Mouse (Mus musculus): Measurements from ENCODE around the gene Dmxl2. TPM values are rescaled to one million over a fixed set of nuclear protein-coding genes. Genes with fewer than 3 reads are reported as not detected.
A peak's percentile ranks its signal among the peaks of the same experiment; 100 is the strongest.

Gene Dmxl2
- polyA plus RNA-seq, 1 experiment from 2014 or later, result 65.4 TPM

DNA sequence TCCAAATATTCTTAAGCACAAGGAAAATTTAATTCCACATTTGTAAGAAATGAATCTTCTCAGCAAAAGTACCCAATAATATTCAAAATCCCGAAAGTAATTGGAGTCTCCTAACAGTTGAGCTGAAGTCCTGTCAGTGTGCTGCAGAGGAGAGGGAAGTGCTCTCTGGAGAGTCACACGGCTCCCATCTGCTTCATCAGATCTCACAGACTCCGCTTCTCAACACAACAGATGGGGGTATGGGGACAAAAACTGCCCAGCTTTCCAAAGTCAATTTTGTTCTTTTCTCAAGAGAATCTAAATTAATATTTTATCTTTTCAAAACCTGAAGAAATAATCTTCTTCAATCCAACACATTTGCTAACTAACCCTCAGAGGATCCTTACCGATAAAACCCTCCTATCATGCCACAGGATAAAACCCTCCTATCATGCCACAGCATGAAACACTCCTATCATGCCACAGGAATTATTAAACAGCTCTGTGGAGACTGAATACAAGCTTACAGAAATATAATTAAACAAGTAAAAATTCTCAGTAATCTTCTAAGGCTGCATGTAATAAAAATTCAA is 37.9 kb downstream of the Dmxl2 start:
- Histone ChIP-seq H3K4me3 (ENCODE audit: low read length) (no peak overlapping the region), H3K27me3 (replicated peaks; ENCODE audit: control insufficient read depth, insufficient read depth, low read length) (no peaks in the 10 kb centered on the region), H3K9me3 (ENCODE audit: control insufficient read depth, low read length) (no peaks in the 10 kb centered on the region), H3K4me2 (ENCODE audit: low read length) (no peak overlapping the region), H3K9ac (ENCODE audit: low read depth, low read length) (no peak overlapping the region), H3K27ac (ENCODE audit: low read depth, low read length) (no peak overlapping the region), H3K36me3 (ENCODE audit: control insufficient read depth, insufficient read depth, low read length) (0 out of 2 replicates have a peak, but pooled peaks cover 2% of the 10 kb centered on the region), H3K4me1 (ENCODE audit: control insufficient read depth, insufficient read depth, low read depth, low read length) (no peaks in the 10 kb centered on the region)
- no peak for ATAC-seq
- 58% methylated on average over 4 of the region's 4 CpGs for WGBS

DNA sequence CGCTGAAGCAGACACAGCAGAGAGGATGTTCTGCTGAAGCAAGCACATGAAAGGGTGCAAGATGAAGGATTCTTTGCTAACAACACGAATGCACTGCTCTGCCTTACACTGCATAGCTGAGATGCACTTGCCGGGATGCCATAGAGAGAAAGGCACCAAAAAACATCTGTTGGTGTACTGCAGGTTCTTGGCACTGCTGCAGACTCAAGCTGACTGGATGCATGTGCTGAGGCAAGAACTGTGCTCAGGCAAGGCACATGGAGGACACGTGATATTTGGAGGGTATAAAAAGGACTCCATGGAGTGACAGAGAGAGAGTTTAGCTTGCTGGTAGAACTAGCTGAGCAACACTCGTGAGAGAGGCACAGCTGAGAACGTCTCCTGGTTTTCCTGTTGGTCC is 62.4 kb downstream of the Dmxl2 start:
- no peak overlapping the region for H3K4me2 ChIP-seq (ENCODE audit: low read length)
- no peaks in the 10 kb centered on the region for H3K27me3 ChIP-seq (replicated peaks; ENCODE audit: control insufficient read depth, insufficient read depth, low read length)
- peaks cover under 1% of the 10 kb centered on the region; the same call in 1 of the 2 replicates for H3K36me3 ChIP-seq (ENCODE audit: control insufficient read depth, insufficient read depth, low read length)
- no peak overlapping the region for H3K4me3 ChIP-seq (ENCODE audit: low read length)
- no peaks in the 10 kb centered on the region for H3K9me3 ChIP-seq (ENCODE audit: control insufficient read depth, low read length)
- H3K4me1 ChIP-seq (ENCODE audit: control insufficient read depth, insufficient read depth, low read depth, low read length), result no peaks in the 10 kb centered on the region
- ATAC-seq, result no peak
- H3K27ac ChIP-seq (ENCODE audit: low read depth, low read length), result no peak overlapping the region
- no peak overlapping the region for H3K9ac ChIP-seq (ENCODE audit: low read depth, low read length)
- WGBS, result 83% methylated on average over 6 of the region's 6 CpGs

DNA sequence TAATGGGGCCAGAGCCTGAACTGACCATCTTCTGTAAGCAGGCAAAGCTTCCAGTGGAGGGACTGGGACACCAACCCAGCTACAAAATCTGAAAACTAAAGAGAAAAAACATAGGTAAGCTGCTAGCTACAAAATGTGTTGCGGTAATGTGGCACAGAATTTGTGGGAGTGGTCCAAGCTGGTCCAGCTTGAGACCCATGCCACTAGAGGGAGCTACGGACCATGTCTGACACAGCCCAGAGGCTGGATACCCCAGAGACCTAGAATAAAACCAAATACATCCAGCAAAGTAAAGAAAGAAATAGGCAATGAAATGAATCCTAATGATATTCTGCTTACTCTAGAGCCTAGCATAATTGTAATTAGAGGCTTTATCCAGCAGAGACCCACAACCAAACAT is 63.2 kb downstream of the Dmxl2 start:
- no peak overlapping the region for H3K4me3 ChIP-seq (ENCODE audit: low read length)
- no peaks in the 10 kb centered on the region for H3K9me3 ChIP-seq (ENCODE audit: control insufficient read depth, low read length)
- no peak overlapping the region for H3K4me2 ChIP-seq (ENCODE audit: low read length)
- H3K27me3 ChIP-seq (replicated peaks; ENCODE audit: control insufficient read depth, insufficient read depth, low read length), result no peaks in the 10 kb centered on the region
- no peaks in the 10 kb centered on the region; the same call in 1 of the 2 replicates for H3K36me3 ChIP-seq (ENCODE audit: control insufficient read depth, insufficient read depth, low read length)
- no peaks in the 10 kb centered on the region for H3K4me1 ChIP-seq (ENCODE audit: control insufficient read depth, insufficient read depth, low read depth, low read length)
- no peak overlapping the region for H3K27ac ChIP-seq (ENCODE audit: low read depth, low read length)
- ATAC-seq, result peak; percentile 61; the same call in 1 of the 2 replicates
- 26% methylated on average over 2 of the region's 2 CpGs for WGBS
- no peak overlapping the region for H3K9ac ChIP-seq (ENCODE audit: low read depth, low read length)

DNA sequence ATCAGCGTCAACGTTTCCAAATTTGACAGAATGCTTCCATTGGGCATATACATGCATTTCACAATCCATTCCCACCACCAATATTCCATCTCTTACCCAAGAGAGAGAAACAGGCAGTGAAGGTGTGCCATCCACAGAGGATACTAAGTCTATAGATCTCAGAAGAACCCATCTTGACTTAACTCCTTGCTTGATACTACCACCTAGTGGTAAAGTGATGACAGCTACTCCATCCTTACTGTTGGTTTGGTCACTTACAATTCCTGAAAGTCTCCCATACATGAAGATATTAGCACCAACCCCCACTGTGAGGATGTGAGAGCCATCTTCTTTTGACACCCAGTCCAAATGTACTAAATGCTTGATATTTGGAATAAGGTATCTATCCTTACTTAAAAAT is 85.2 kb downstream of the Dmxl2 start:
- Histone ChIP-seq H3K27ac (ENCODE audit: low read depth, low read length) (no peak overlapping the region), H3K4me2 (ENCODE audit: low read length) (no peak overlapping the region), H3K36me3 (ENCODE audit: control insufficient read depth, insufficient read depth, low read length) (peaks cover 26% of the 10 kb centered on the region), H3K9ac (ENCODE audit: low read depth, low read length) (no peak overlapping the region), H3K27me3 (replicated peaks; ENCODE audit: control insufficient read depth, insufficient read depth, low read length) (no peaks in the 10 kb centered on the region), H3K9me3 (ENCODE audit: control insufficient read depth, low read length) (no peaks in the 10 kb centered on the region), H3K4me1 (ENCODE audit: control insufficient read depth, insufficient read depth, low read depth, low read length) (no peaks in the 10 kb centered on the region), H3K4me3 (ENCODE audit: low read length) (no peak overlapping the region)
- WGBS, result 91% methylated on average over 2 of the region's 2 CpGs
- ATAC-seq, result no peak

DNA sequence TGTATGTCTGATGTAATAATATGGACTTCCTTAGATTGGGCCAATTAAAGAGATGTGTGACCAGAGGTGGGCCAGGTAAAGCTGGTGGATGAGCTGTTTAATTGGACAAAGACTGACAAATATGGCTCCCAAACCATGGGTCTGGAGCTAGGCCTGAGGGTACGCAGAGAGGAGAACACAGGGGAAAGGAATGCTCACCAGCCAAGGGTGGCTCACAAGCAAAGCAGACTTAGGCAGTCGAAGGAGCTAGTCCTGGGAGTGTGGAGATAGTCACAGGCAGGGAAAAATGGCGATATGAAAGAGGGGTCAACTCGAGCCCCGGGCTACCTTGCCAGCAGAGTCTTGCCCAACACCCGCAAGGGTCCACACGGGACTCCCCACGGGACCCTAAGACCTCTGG is 144.7 kb downstream of the Dmxl2 start:
- Histone ChIP-seq H3K4me2 (ENCODE audit: low read length) (no peak overlapping the region), H3K36me3 (ENCODE audit: control insufficient read depth, insufficient read depth, low read length) (no peaks in the 10 kb centered on the region), H3K9ac (ENCODE audit: low read depth, low read length) (no peak overlapping the region), H3K4me1 (ENCODE audit: control insufficient read depth, insufficient read depth, low read depth, low read length) (no peaks in the 10 kb centered on the region), H3K4me3 (ENCODE audit: low read length) (no peak overlapping the region), H3K27ac (ENCODE audit: low read depth, low read length) (no peak overlapping the region), H3K9me3 (ENCODE audit: control insufficient read depth, low read length) (no peaks in the 10 kb centered on the region), H3K27me3 (replicated peaks; ENCODE audit: control insufficient read depth, insufficient read depth, low read length) (no peaks in the 10 kb centered on the region)
- WGBS, result 98% methylated on average over 5 of the region's 8 CpGs
- ATAC-seq, result no peak

DNA sequence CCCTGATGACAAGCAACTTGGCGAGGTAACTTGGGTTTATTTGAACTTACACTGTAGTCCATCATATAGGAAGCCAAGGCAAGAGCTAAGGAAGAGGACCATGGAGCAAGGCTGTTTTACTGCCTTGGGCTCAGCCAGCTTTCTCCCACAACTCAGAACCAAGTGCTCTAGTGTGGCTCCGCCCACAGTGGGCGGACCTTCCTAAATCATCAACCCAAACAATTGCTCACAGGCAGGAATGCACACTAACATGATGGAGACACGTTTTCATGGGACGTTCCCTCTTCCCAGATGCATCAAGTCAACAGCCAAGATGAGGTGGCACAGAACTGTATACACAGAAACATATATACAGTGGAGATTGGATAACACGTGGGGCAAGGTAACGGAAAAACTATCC is 159.4 kb downstream of the Dmxl2 start:
- Histone ChIP-seq H3K4me1 (ENCODE audit: control insufficient read depth, insufficient read depth, low read depth, low read length) (no peaks in the 10 kb centered on the region), H3K27ac (ENCODE audit: low read depth, low read length) (no peak overlapping the region), H3K9ac (ENCODE audit: low read depth, low read length) (no peak overlapping the region), H3K4me3 (ENCODE audit: low read length) (no peak overlapping the region), H3K4me2 (ENCODE audit: low read length) (no peak overlapping the region), H3K27me3 (replicated peaks; ENCODE audit: control insufficient read depth, insufficient read depth, low read length) (no peaks in the 10 kb centered on the region), H3K36me3 (ENCODE audit: control insufficient read depth, insufficient read depth, low read length) (no peaks in the 10 kb centered on the region), H3K9me3 (ENCODE audit: control insufficient read depth, low read length) (no peaks in the 10 kb centered on the region)
- ATAC-seq, result no peak
- 75% methylated on average over 7 of the region's 7 CpGs for WGBS

DNA sequence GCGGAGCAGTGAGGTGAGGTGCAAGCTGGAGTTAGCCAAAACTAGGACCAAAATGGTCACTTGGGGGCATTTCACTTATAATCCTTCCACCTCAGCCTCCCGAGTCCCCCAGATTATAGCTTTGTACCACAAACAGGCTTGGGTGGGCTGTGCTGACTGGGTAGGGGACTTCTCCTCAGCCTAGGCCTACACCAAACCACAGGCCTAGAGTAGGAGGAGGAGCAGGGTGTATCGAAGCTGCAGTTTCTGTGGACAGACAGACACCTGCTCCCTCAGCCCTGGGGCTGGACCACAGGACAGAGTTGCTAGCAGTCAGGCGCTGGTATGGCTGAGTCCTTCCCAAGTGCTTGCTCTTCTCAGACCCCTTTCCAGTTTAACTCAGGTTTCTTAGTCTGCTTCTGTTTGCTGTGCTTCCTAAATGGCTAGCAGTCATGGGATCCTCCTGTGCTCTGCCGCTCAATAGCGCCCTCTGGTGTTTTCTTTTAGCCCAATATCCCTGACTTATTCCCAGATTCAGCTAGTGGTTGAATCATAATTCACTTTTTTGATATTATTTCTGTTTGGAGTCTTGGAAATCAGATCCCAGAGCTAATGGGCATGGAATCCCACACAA is 164.8 kb downstream of the Dmxl2 start:
- Histone ChIP-seq H3K4me1 (ENCODE audit: control insufficient read depth, insufficient read depth, low read depth, low read length) (no peaks in the 10 kb centered on the region; the same call in 1 of the 2 replicates), H3K4me2 (ENCODE audit: low read length) (no peak overlapping the region), H3K36me3 (ENCODE audit: control insufficient read depth, insufficient read depth, low read length) (no peaks in the 10 kb centered on the region), H3K4me3 (ENCODE audit: low read length) (no peak overlapping the region), H3K27me3 (replicated peaks; ENCODE audit: control insufficient read depth, insufficient read depth, low read length) (no peaks in the 10 kb centered on the region), H3K9me3 (ENCODE audit: control insufficient read depth, low read length) (no peaks in the 10 kb centered on the region), H3K9ac (ENCODE audit: low read depth, low read length) (no peak overlapping the region), H3K27ac (ENCODE audit: low read depth, low read length) (no peak overlapping the region)
- 53% methylated on average over 6 of the region's 6 CpGs for WGBS
- no peak for ATAC-seq

DNA sequence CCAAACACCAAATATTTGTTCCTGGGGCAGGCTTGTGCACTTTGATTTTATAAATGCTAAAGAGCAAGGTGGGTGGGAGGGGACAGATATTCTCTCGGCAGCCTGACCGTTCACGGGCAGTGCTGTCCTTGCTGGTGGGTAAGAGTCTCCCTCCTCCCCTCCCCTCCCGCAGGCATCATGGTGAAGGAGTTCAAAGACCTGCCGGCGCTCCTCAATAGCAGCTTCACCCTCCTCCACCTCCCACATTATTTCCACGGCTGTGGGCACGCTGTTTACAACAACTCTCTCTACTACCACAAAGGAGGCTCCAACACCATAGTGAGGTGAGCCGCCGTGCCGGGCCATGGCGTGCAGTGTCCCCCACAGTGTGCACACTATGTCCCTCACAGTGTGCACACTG is 165.8 kb downstream of the Dmxl2 start:
- Histone ChIP-seq H3K4me3 (ENCODE audit: low read length) (no peak overlapping the region), H3K27ac (ENCODE audit: low read depth, low read length) (no peak overlapping the region), H3K36me3 (ENCODE audit: control insufficient read depth, insufficient read depth, low read length) (no peaks in the 10 kb centered on the region), H3K4me1 (ENCODE audit: control insufficient read depth, insufficient read depth, low read depth, low read length) (no peaks in the 10 kb centered on the region; the same call in 1 of the 2 replicates), H3K9ac (ENCODE audit: low read depth, low read length) (no peak overlapping the region), H3K27me3 (replicated peaks; ENCODE audit: control insufficient read depth, insufficient read depth, low read length) (no peaks in the 10 kb centered on the region), H3K4me2 (ENCODE audit: low read length) (no peak overlapping the region), H3K9me3 (ENCODE audit: control insufficient read depth, low read length) (no peaks in the 10 kb centered on the region)
- ATAC-seq, result no peak
- 23% methylated on average over 9 of the region's 12 CpGs for WGBS

DNA sequence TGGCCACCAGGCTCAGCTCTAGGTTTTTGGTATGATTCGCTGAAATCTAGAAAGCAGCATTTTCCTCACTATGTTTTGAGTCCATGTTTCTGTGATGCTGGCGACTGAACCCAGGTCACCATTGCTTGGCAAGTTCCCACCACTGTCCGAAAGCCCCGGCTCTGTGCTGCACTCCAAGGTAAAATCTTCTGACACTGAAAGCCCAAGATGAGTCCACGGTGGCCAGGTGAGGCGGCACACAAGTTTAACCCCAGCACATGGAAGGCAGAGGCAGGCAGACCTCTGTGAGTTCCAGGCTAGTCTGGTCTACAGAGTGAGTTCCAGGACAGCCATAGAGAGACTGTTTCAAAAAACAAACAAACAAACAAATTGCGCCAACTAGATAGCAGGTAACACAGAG is 172.2 kb downstream of the Dmxl2 start:
- no peaks in the 10 kb centered on the region for H3K9me3 ChIP-seq (ENCODE audit: control insufficient read depth, low read length)
- H3K4me2 ChIP-seq (ENCODE audit: low read length), result no peak overlapping the region
- 90% methylated on average over 7 of the region's 7 CpGs for WGBS
- no peak overlapping the region for H3K4me3 ChIP-seq (ENCODE audit: low read length)
- no peak overlapping the region for H3K27ac ChIP-seq (ENCODE audit: low read depth, low read length)
- ATAC-seq, result no peak
- no peaks in the 10 kb centered on the region for H3K27me3 ChIP-seq (replicated peaks; ENCODE audit: control insufficient read depth, insufficient read depth, low read length)
- H3K36me3 ChIP-seq (ENCODE audit: control insufficient read depth, insufficient read depth, low read length), result no peaks in the 10 kb centered on the region
- H3K9ac ChIP-seq (ENCODE audit: low read depth, low read length), result no peak overlapping the region
- no peaks in the 10 kb centered on the region for H3K4me1 ChIP-seq (ENCODE audit: control insufficient read depth, insufficient read depth, low read depth, low read length)

All from hindbrain, embryonic 16.5 days (tissue).